Mouse (Mus musculus): ENCODE data around the gene Arhgdib.

Gene Arhgdib

DNA sequence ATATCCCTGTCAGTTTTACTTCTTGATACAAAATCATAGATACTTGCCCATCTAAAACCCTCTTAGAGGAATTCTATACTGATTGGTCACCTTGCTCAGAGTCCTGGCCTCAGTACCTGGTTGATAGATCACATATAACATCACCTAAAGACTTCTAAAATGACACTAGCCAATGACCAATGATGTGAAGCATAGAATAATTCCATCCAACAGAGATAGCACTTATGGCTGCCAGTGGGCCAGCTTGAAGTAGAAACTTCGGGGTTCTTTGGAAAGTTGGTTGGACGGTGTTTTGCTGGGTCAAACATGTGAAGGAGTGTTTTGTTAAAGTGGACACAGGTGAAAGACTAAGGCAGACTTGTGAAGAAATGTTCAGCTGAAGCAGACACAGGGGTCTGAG lies 8.5 kb upstream of the Arhgdib start:
- no peak for DNase-seq (ENCODE audit: low spot score)

GRCm38 (mm10) chr6:136947716-136948115 lies 6.0 kb upstream of the Arhgdib start:
- DNase-seq (ENCODE audit: low spot score) = no peak

GRCm38 (mm10) chr6:136946943-136947342 lies 5.2 kb upstream of the Arhgdib start:
- peak; percentile 83 for DNase-seq (ENCODE audit: low spot score)

DNA sequence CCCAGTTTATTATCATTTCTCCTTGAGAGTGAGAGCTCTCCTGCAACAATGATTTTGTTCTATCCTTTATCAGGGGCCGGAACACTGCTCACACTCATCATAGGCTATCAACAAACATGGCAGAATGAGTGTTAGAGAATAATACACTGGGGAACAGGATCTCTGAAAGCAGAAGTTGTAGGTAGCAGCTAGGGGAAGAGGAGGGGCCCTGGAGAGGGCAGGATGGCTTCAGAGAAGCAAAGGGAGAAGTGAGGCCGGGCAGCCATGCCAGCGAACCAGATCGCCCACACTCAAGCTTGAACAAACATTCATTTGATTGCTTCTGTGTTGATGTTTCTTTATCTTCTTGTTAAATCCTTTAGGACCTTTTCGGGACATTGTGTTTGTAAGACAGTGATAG lies 4.5 kb upstream of the Arhgdib start:
- no peak for DNase-seq (ENCODE audit: low spot score)

- peak; percentile 67 for DNase-seq (ENCODE audit: low spot score)
These were observed 2.8 kb upstream of the Arhgdib start for GRCm38 (mm10) chr6:136944511-136944910.

DNA sequence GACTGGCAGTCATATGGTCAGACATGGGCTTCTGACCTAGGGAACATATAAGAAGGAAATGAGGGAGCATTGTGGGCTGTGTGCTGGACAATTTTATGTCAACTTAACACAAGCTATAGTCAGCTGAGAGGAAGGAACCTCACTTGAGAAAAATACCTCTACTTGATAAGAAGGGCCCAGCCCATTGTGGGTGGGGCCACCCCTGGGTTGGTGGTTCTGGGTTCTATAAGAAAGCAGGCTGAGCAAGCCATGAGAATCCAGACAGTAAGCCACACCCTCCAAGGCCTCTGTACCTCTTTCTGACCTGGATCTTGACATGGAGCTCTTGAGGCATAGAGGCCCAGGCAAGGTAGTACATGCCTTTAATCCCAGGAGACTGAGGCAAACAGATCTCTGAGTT lies 1.7 kb upstream of the Arhgdib start:
- no peak for DNase-seq (ENCODE audit: low spot score)

GRCm38 (mm10) chr6:136942280-136942679 lies 581 bp upstream of the Arhgdib start:
- no peak for DNase-seq (ENCODE audit: low spot score)

- peak; percentile 54 for DNase-seq (ENCODE audit: low spot score)
These were observed 1.3 kb downstream of the Arhgdib start for GRCm38 (mm10) chr6:136940188-136940960.

GRCm38 (mm10) chr6:136939326-136940187 lies 2.1 kb downstream of the Arhgdib start:
- no peak for DNase-seq (ENCODE audit: low spot score)

GRCm38 (mm10) chr6:136938331-136939126 lies 3.2 kb downstream of the Arhgdib start:
- DNase-seq (ENCODE audit: low spot score) = peak; percentile 65

DNA sequence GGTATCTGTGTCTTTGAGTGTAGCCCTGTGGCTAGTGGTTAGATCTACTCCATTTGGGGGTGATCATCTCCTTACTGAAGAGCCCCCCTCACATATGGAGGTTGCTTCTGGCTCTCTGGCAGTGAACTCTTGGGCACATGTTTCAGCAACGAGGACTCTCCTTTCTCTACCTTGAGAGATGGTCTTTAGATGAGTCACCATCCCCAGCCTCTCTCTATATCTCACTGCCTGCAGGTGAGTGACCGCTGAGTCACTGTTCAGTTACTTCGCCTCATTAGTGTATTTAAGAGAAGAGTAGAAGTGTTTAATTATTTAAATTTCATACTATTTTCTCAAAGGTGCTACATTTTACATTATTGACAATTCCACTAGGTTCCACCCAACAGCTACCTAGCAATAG lies 4.6 kb downstream of the Arhgdib start:
- no peak for DNase-seq (ENCODE audit: low spot score)

DNA sequence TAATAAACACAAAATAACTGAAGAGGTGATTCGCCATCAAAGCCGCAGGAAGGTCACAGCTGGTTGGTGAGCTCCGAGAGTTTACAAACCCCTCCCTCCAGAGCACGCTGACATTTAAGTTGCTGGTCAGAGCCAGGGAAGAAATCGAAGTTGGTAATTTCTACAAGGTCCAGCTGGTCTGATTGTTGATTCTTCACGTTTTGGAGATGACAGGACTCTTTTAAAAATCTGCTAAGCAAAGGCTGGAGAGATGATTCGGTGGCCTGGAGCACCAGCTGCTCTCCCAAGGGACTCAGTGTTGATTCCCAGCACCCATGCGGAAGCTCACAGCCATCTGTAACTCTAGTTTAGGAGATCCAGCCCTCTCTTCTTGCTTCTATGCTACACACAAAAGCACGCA lies 5.3 kb downstream of the Arhgdib start:
- no peak for DNase-seq (ENCODE audit: low spot score)

DNA sequence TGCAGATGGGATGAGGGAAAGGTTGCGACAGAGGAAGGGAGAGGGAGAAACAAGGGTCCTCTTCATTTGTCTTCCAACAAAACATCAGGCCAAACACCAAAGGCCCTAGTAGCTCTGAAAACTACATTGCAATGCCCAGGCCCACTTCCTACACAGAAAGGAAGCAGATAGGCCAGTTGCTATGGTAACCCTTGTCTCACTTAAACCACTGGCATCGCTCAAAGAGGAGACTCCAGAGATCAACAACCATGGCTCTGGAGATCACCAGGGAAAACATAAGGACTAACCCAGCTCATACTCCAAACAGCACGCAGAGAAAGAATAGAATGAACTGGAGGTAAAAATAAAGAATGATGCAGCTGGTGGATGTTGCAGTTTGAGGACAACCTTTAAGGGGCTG lies 6.5 kb downstream of the Arhgdib start:
- DNase-seq (ENCODE audit: low spot score) = peak; percentile 53

DNA sequence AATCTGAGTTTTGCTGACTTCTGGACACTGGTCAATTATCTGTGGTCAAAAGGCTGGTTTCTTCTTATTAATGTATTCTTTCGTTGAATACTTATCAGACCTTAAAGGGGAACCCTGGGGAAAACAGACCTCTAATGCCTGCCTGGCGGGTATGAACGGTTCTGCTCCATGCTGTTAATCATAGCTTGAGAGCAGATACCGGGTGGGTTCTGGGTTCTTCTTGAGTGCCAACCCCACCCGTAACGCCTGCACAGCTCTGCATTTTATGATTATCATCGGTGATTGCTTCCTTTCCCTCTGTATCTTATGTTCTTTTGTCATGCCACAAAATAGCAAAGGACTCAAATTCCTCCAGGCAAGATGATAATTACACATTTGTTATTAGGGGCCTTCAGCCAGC lies 7.6 kb downstream of the Arhgdib start:
- DNase-seq (ENCODE audit: low spot score) = no peak

- no peak for DNase-seq (ENCODE audit: low spot score)
These were observed 10.5 kb downstream of the Arhgdib start for GRCm38 (mm10) chr6:136931246-136931645.

- DNase-seq (ENCODE audit: low spot score) = peak; percentile 87
These were observed 11.0 kb downstream of the Arhgdib start for GRCm38 (mm10) chr6:136930677-136931076.

- no peak for DNase-seq (ENCODE audit: low spot score)
These were observed 14.1 kb downstream of the Arhgdib start for GRCm38 (mm10) chr6:136927626-136928025.

GRCm38 (mm10) chr6:136925049-136925448 lies 16.6 kb downstream of the Arhgdib start:
- DNase-seq (ENCODE audit: low spot score) = peak; percentile 42

DNA sequence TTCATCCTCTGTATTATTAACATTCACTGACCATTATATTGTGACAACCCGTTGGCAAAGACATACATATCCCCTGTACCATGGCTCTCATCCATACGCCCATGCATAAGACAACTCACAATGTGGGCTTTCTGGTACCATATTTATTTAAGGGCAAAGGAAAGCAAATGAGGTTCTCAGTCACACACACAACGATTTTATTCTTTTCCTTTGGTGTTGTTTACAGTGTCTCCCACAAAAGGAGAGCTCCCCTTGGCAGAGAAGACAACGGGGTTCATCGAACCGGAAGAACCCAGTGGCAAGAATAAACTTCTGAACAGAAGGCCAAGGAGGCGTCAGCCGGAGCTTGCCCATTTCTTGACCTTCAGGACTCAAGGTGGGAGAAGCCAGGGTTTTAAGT lies 18.2 kb downstream of the Arhgdib start, which contains the start of gene Pde6h:
Gene Pde6h (plus strand): TSS at position 301 of the 400 bp plus-strand sequence.
- no peak for DNase-seq (ENCODE audit: low spot score)

DNA sequence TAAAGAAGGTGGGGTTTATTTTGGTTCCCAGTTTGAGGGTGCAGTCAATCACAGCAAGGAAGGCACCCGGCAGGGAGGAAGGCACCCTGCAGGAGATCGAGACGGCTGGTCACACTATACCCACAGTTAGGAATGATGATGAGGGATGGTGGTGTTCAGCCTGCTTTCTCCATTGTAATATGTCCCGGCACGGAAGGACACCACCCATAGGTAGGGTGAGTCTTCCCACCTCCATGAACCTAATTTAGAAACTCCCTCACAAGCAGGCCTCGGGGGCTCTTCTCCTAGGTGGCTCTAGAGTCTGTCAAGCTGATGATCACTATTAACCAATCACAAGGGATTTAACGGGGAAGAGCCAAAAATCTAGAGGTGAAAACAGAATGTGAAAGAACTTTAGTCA lies 18.8 kb downstream of the Arhgdib start:
- DNase-seq (ENCODE audit: low spot score) = no peak

DNA sequence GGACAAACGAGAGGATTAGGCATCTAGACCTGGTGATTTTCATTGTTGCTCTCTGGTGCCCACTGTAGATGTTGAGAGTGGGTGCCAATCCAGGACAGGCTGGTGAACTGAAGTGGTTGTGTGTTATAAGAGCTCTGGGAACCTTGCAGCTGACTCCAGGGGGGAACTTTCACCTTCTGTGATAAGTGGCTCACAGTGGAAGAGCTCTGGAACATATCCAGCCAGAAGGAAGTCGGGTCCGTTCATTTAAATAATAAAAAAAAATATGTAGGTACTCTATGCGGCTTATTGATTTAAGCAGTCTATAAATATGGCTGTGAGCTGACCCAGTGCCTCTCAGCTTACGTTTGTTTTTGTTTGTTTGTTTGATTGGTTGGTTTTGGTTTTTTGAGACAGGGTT lies 19.6 kb downstream of the Arhgdib start, which contains the start of gene Erp27:
Gene Erp27 (minus strand): TSS at position 101 of the 400 bp plus-strand sequence.
- no peak for DNase-seq (ENCODE audit: low spot score)

GRCm38 (mm10) chr6:136921601-136922000 lies 20.1 kb downstream of the Arhgdib start:
- no peak for DNase-seq (ENCODE audit: low spot score)
